Mouse (Mus musculus) hindbrain, embryonic 12.5 days (tissue): Measurements from ENCODE around the gene Nyx. TPM values are rescaled to one million over a fixed set of nuclear protein-coding genes. Genes with fewer than 3 reads are reported as not detected.
A peak's percentile ranks its signal among the peaks of the same experiment; 100 is the strongest.

Experiments used
- ATAC-seq: fragments of 200-750 bp; cut with Nextera tagmentation; 2 replicates; pipeline ENCODE4 v1.8.0; 2017; ENCODE audit warnings: moderate TSS enrichment; ENCODE audit not compliant: low FRiP score
- H3K27ac ChIP-seq: fragments of 300-500 bp; sonication (generic); 2 replicates; pipeline ENCODE4 v1.5.1; 2016; ENCODE audit warnings: mild to moderate bottlenecking
- H3K27me3 ChIP-seq: fragments of 300-500 bp; sonication (generic); 2 replicates; pipeline ENCODE4 v1.6.1; 2016; ENCODE audit warnings: mild to moderate bottlenecking
- H3K36me3 ChIP-seq: fragments of 300-500 bp; sonication (generic); 2 replicates; pipeline ENCODE4 v1.6.1; 2016; ENCODE audit warnings: mild to moderate bottlenecking
- H3K4me1 ChIP-seq: fragments of 300-500 bp; sonication (generic); 2 replicates; pipeline ENCODE4 v1.6.1; 2016
- H3K4me2 ChIP-seq: fragments of 300-500 bp; sonication (generic); replicated peaks from 2 replicates; pipeline ENCODE4 v1.6.1; 2016; ENCODE audit warnings: mild to moderate bottlenecking
- H3K4me3 ChIP-seq: fragments of 300-500 bp; sonication (generic); 2 replicates; pipeline ENCODE4 v1.5.1; 2016; ENCODE audit warnings: mild to moderate bottlenecking
- H3K9ac ChIP-seq: fragments of 300-500 bp; sonication (generic); 2 replicates; pipeline ENCODE4 v1.6.1; 2016; ENCODE audit warnings: mild to moderate bottlenecking, moderate library complexity
- H3K9me3 ChIP-seq: fragments of 300-500 bp; sonication (generic); replicated peaks from 2 replicates; pipeline ENCODE4 v1.6.1; 2016; ENCODE audit warnings: mild to moderate bottlenecking
- WGBS: fragments of 180-500 bp; shearing (Covaris S2); methylation state at CpG from one replicate; pipeline ENCODE4 v1.1.7; 2016; 5-methylcytosine and 5-hydroxymethylcytosine counted together
- polyA plus RNA-seq: library from polyadenylated mRNA; unstranded; fragments of >200 nt; fragmentation: Nextera tagmentation; extraction: Ambion mirVana; gene quantifications from 2 replicates; pipeline ENCODE4 v1.2.1, GENCODE M21; 2016

Gene Nyx
- polyA plus RNA-seq, 1 experiment from 2014 or later = 0.13 TPM

- Histone ChIP-seq H3K27me3 (no peaks in the 10 kb centered on the region), H3K4me2 (no peak overlapping the region), H3K4me3 (no peak overlapping the region), H3K9me3 (no peaks in the 10 kb centered on the region), H3K4me1 (no peaks in the 10 kb centered on the region), H3K36me3 (no peaks in the 10 kb centered on the region), H3K9ac (no peak overlapping the region), H3K27ac (peak overlapping the region; percentile 57)
- ATAC-seq = 0 out of 2 replicates have a peak, but pooled peaks have one; percentile 40
- WGBS = 57% methylated on average over 7 of the region's 7 CpGs
These were observed 37.0 kb downstream of the Nyx start for GRCm38 (mm10) chrX:13502862-13503375.

GRCm38 (mm10) chrX:13504389-13504788, 38.5 kb downstream of the Nyx start:
- H3K4me2 ChIP-seq = no peak overlapping the region
- no peaks in the 10 kb centered on the region for H3K36me3 ChIP-seq
- 87% methylated on average over 7 of the region's 7 CpGs for WGBS
- no peaks in the 10 kb centered on the region for H3K27me3 ChIP-seq
- H3K4me3 ChIP-seq = no peak overlapping the region
- H3K27ac ChIP-seq = no peak overlapping the region
- H3K4me1 ChIP-seq = no peaks in the 10 kb centered on the region
- no peaks in the 10 kb centered on the region for H3K9me3 ChIP-seq
- no peak overlapping the region for H3K9ac ChIP-seq
- ATAC-seq = no peak

GRCm38 (mm10) chrX:13506376-13506775, 40.5 kb downstream of the Nyx start:
- Histone ChIP-seq H3K4me1 (no peaks in the 10 kb centered on the region), H3K27ac (no peak overlapping the region), H3K36me3 (no peaks in the 10 kb centered on the region), H3K27me3 (no peaks in the 10 kb centered on the region; the same call in 1 of the 2 replicates), H3K9ac (no peak overlapping the region), H3K9me3 (no peaks in the 10 kb centered on the region), H3K4me3 (no peak overlapping the region), H3K4me2 (no peak overlapping the region)
- 46% methylated on average over 2 of the region's 2 CpGs for WGBS
- no peak for ATAC-seq

- WGBS = 59% methylated on average over 2 of the region's 2 CpGs
- Histone ChIP-seq H3K4me2 (no peak overlapping the region), H3K36me3 (no peaks in the 10 kb centered on the region), H3K4me1 (no peaks in the 10 kb centered on the region), H3K4me3 (no peak overlapping the region), H3K27ac (no peak overlapping the region), H3K27me3 (peaks cover 7% of the 10 kb centered on the region; the same call in 1 of the 2 replicates), H3K9me3 (no peaks in the 10 kb centered on the region), H3K9ac (no peak overlapping the region)
- ATAC-seq = no peak
These were observed 47.2 kb downstream of the Nyx start for GRCm38 (mm10) chrX:13513127-13513526.

- Histone ChIP-seq H3K9ac (no peak overlapping the region), H3K27ac (no peak overlapping the region), H3K36me3 (no peaks in the 10 kb centered on the region), H3K4me3 (no peak overlapping the region), H3K4me2 (no peak overlapping the region), H3K9me3 (no peaks in the 10 kb centered on the region), H3K4me1 (no peaks in the 10 kb centered on the region), H3K27me3 (peaks cover 7% of the 10 kb centered on the region; the same call in 1 of the 2 replicates)
- ATAC-seq = no peak
- WGBS = 87% methylated on average over 5 of the region's 5 CpGs
These were observed 48.0 kb downstream of the Nyx start for GRCm38 (mm10) chrX:13513864-13514263.

DNA sequence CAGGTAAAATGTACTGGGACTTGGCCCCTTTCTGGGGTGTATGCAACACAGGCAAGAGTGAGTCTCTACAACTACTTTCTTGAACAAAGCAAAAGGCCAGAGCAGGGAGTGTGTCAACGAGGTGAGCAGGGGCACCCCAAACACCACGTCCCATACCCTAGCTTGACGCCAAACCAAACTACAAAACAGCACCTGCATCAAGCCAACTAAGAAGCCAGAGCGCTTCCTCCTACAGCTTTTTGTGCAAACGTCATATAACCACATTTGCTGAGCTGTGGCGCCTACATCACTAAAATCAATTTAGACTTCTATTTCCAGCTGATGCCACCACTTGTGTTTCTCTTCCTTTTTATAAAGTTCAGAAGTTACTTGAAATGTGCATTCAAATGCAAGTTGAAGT, 50.5 kb downstream of the Nyx start:
- H3K9me3 ChIP-seq = no peaks in the 10 kb centered on the region
- ATAC-seq = no peak

GRCm38 (mm10) chrX:13518019-13518418, 52.1 kb downstream of the Nyx start:
- Histone ChIP-seq H3K27me3 (peaks cover 15% of the 10 kb centered on the region; the same call in 1 of the 2 replicates), H3K36me3 (no peaks in the 10 kb centered on the region), H3K4me3 (no peak overlapping the region), H3K4me1 (no peaks in the 10 kb centered on the region), H3K9ac (no peak overlapping the region), H3K27ac (no peak overlapping the region), H3K4me2 (no peak overlapping the region), H3K9me3 (no peaks in the 10 kb centered on the region)
- ATAC-seq = no peak
- WGBS = 81% methylated on average over 10 of the region's 10 CpGs

More for the DNA sequence above, 50.5 kb downstream of the Nyx start:
- no peak overlapping the region for H3K9ac ChIP-seq
- no peak overlapping the region for H3K27ac ChIP-seq
- peaks cover 15% of the 10 kb centered on the region; the same call in 1 of the 2 replicates for H3K27me3 ChIP-seq
- no peak overlapping the region for H3K4me2 ChIP-seq
- no peaks in the 10 kb centered on the region for H3K4me1 ChIP-seq
- 95% methylated on average over 6 of the region's 6 CpGs for WGBS
- no peak overlapping the region for H3K4me3 ChIP-seq
- H3K36me3 ChIP-seq = no peaks in the 10 kb centered on the region

DNA sequence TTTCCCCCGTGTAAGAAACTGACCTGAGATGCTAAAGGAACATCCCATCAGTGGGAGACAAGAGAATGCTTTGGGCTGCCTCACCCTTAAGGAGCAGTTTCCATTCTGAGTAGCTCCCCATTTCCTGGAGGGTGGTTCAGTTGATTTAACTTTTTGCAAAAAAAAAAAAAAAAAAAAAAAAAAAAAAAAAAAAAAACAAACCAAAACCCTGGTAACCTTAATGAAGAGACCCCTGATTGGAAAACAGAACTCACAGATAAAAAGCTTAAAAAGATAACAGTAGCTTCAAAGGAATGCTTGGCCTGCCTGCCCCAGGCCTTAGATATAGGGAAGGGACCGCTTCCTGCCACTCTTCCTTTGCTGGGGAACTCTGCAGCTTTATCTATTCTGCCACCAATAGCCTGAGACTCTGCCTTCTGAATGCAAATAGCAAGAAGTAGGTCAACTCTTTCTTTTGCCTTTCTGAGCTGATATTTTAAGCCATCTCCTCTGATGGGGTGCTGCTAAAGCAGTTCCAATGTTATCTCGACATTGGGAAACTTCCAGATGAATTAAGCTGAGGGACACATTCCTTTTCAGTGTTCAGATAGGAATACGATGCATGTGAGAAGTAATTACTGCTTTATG, 53.0 kb downstream of the Nyx start:
- Histone ChIP-seq H3K9ac (no peak overlapping the region), H3K4me1 (no peaks in the 10 kb centered on the region), H3K4me3 (no peak overlapping the region), H3K9me3 (no peaks in the 10 kb centered on the region), H3K36me3 (no peaks in the 10 kb centered on the region), H3K4me2 (no peak overlapping the region), H3K27ac (no peak overlapping the region), H3K27me3 (peaks cover 15% of the 10 kb centered on the region; the same call in 1 of the 2 replicates)
- ATAC-seq = no peak
- 87% methylated on average over 4 of the region's 4 CpGs for WGBS

DNA sequence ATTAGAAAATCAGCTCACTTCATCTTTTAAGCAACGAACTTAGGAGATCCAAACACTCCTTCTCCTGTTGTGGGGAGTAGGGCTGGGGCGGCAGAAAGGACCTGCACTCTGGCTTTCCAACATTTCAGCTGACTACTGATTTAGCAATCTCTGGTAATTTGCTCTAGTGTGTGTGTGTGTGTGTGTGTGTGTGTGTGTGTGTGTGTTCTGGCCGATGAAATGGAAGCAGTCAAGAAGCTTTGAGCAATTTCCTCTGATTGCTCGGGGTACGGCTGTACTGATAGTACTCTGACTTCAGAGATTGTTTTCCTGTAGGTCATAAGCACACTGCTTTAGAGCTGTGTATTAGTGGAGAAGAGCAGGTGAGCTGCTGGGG, 53.5 kb downstream of the Nyx start:
- no peak overlapping the region for H3K27ac ChIP-seq
- H3K4me2 ChIP-seq = no peak overlapping the region
- no peak for ATAC-seq
- H3K4me1 ChIP-seq = no peaks in the 10 kb centered on the region
- WGBS = 90% methylated on average over 5 of the region's 5 CpGs
- no peaks in the 10 kb centered on the region for H3K36me3 ChIP-seq
- H3K9ac ChIP-seq = no peak overlapping the region
- H3K9me3 ChIP-seq = no peaks in the 10 kb centered on the region
- no peak overlapping the region for H3K4me3 ChIP-seq
- H3K27me3 ChIP-seq = peaks cover 19% of the 10 kb centered on the region; the same call in 1 of the 2 replicates

DNA sequence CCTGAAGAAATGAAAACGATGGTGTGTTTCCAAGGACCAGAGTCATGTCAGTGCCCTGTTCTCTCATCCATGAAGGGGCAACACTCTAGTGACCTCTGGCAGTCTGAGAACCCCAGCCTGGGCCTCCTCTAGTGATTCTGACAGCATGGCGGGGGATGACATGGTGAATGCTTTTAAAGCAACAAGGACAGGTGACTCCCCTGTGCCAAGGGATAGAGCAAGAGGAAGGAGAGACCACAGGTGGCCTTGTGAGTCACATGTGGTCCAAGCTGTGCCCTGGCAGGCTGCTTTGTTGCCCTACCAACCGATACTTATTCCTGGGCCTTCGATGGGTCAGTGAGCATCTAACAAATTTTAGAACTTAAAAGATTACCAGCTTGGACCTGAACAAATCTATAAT, 54.7 kb downstream of the Nyx start:
- H3K27me3 ChIP-seq = peaks cover 24% of the 10 kb centered on the region; the same call in 1 of the 2 replicates
- WGBS = 76% methylated on average over 4 of the region's 4 CpGs

DNA sequence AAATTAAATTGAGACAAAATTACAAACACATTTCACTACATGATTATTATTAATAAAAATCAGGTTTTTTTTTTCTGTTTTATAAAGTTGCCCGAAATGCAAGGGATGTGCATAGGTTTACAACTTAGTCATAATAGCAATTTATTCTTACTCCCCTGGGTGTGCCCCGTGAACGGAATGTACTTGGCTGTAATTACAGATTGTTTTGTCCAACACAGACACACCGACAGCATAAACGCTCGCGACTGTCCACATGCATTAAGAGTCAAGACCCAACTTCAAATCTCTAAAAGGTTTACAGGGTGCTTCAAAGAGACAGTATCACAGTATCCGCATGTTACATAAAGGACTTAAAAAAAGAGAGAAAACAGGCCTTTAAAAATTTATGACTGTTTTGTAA, 55.4 kb downstream of the Nyx start:
- Histone ChIP-seq H3K9me3 (no peaks in the 10 kb centered on the region), H3K4me3 (no peak overlapping the region), H3K27ac (no peak overlapping the region), H3K27me3 (peaks cover 24% of the 10 kb centered on the region; the same call in 1 of the 2 replicates), H3K4me1 (no peaks in the 10 kb centered on the region), H3K36me3 (0 out of 2 replicates have a peak, but pooled peaks cover 6% of the 10 kb centered on the region), H3K9ac (no peak overlapping the region), H3K4me2 (no peak overlapping the region)
- ATAC-seq = no peak
- 88% methylated on average over 8 of the region's 8 CpGs for WGBS

More for the DNA sequence above, 54.7 kb downstream of the Nyx start:
- no peak overlapping the region for H3K27ac ChIP-seq
- no peaks in the 10 kb centered on the region for H3K4me1 ChIP-seq
- H3K9ac ChIP-seq = no peak overlapping the region
- no peak for ATAC-seq
- H3K36me3 ChIP-seq = 0 out of 2 replicates have a peak, but pooled peaks cover 2% of the 10 kb centered on the region
- H3K9me3 ChIP-seq = no peaks in the 10 kb centered on the region
- no peak overlapping the region for H3K4me3 ChIP-seq
- H3K4me2 ChIP-seq = no peak overlapping the region
